Mouse (Mus musculus): Measurements from ENCODE around the gene Rcsd1. TPM values are rescaled to one million over a fixed set of nuclear protein-coding genes. Genes with fewer than 3 reads are reported as not detected.

The Rcsd1 gene
- total and polyA plus RNA-seq, 3 experiments, result 57.2 to 81.5 (median 68.7) TPM

- peak in 1 of 2 experiments; percentile 59 for DNase-seq
- Histone ChIP-seq H3K9ac (ENCODE audit: low read depth, low read length) (peak overlapping the region; percentile 97), H3K79me2 (replicated peaks; ENCODE audit: control insufficient read depth, insufficient read depth, low read length) (peaks cover 2% of the 10 kb centered on the region), H3K4me1 (ENCODE audit: control insufficient read depth, insufficient read depth, low read length) (peaks cover 44% of the 10 kb centered on the region), H3K27me3 (ENCODE audit: control insufficient read depth, insufficient read depth, low read length) (no peaks in the 10 kb centered on the region), H3K27ac (peak overlapping the region; percentile 98), H3K36me3 (ENCODE audit: control insufficient read depth, insufficient read depth, low read length) (peaks cover 32% of the 10 kb centered on the region), H3K4me3 (peak overlapping the region; percentile 86)
- TF ChIP-seq EP300 (IDR thresholded peaks at IDR 0.05; ENCODE audit: insufficient read depth, low read depth, low read length) (0 out of 2 replicates have a peak, but pooled peaks have one; percentile 42), POLR2A (IDR thresholded peaks at IDR 0.05; ENCODE audit: insufficient read depth, low read depth, low read length) (peak; percentile 66), CTCF (IDR thresholded peaks at IDR 0.05) (no peak)
- intact Hi-C loops (cut with DNase I), result loop anchor here (2.0 kb wide), 1 partner anchor 21 kb away; no protein-coding TSS in a partner anchor
- WGBS, result 25% methylated on average over 7 of the region's 7 CpGs
Measured at GRCm38 (mm10) chr1:165705868-165706348, 3.6 kb downstream of the Rcsd1 start.

- Histone ChIP-seq H3K4me1 (ENCODE audit: control insufficient read depth, insufficient read depth, low read length) (peaks cover 49% of the 10 kb centered on the region), H3K27ac (peak overlapping the region; percentile 98), H3K4me3 (peak overlapping the region; percentile 86), H3K9ac (ENCODE audit: low read depth, low read length) (peak overlapping the region; percentile 46), H3K79me2 (replicated peaks; ENCODE audit: control insufficient read depth, insufficient read depth, low read length) (peaks cover 2% of the 10 kb centered on the region), H3K27me3 (ENCODE audit: control insufficient read depth, insufficient read depth, low read length) (no peaks in the 10 kb centered on the region), H3K36me3 (ENCODE audit: control insufficient read depth, insufficient read depth, low read length) (peaks cover 32% of the 10 kb centered on the region)
- DNase-seq, result no peak
- intact Hi-C loops (cut with DNase I), result no loop called here
- TF ChIP-seq CTCF (IDR thresholded peaks at IDR 0.05) (no peak), POLR2A (IDR thresholded peaks at IDR 0.05; ENCODE audit: insufficient read depth, low read depth, low read length) (peak; percentile 13; the same call in 1 of the 2 replicates)
- 24% methylated on average over 6 of the region's 6 CpGs for WGBS
Measured at GRCm38 (mm10) chr1:165705368-165705767, 4.2 kb downstream of the Rcsd1 start.

- peak overlapping the region; percentile 86; the same call in 1 of the 2 replicates for H3K4me3 ChIP-seq
- peaks cover 52% of the 10 kb centered on the region for H3K4me1 ChIP-seq (ENCODE audit: control insufficient read depth, insufficient read depth, low read length)
- peaks cover 36% of the 10 kb centered on the region for H3K36me3 ChIP-seq (ENCODE audit: control insufficient read depth, insufficient read depth, low read length)
- H3K9ac ChIP-seq (ENCODE audit: low read depth, low read length), result peak overlapping the region; percentile 5; the same call in 1 of the 2 replicates
- peak overlapping the region; percentile 98 for H3K27ac ChIP-seq
- TF ChIP-seq CTCF (IDR thresholded peaks at IDR 0.05), result no peak
- no peak for TF ChIP-seq POLR2A (IDR thresholded peaks at IDR 0.05; ENCODE audit: insufficient read depth, low read depth, low read length)
- TF ChIP-seq EP300 (IDR thresholded peaks at IDR 0.05; ENCODE audit: insufficient read depth, low read depth, low read length), result no peak
- peak in 1 of 2 experiments; percentile 23 for DNase-seq
- H3K79me2 ChIP-seq (replicated peaks; ENCODE audit: control insufficient read depth, insufficient read depth, low read length), result peaks cover 2% of the 10 kb centered on the region
- no peaks in the 10 kb centered on the region for H3K27me3 ChIP-seq (ENCODE audit: control insufficient read depth, insufficient read depth, low read length)
- intact Hi-C loops (cut with DNase I), result no loop called here
- 37% methylated on average over 3 of the region's 3 CpGs for whole genome bisulfite sequencing
Measured at GRCm38 (mm10) chr1:165704841-165705240, 4.7 kb downstream of the Rcsd1 start.

- peak overlapping the region; percentile 73 for H3K9ac ChIP-seq (ENCODE audit: low read depth, low read length)
Measured at GRCm38 (mm10) chr1:165702221-165703031, 7.1 kb downstream of the Rcsd1 start.

GRCm38 (mm10) chr1:165701562-165701961 lies 8.0 kb downstream of the Rcsd1 start:
- peak overlapping the region; percentile 89 for H3K27ac ChIP-seq
- intact Hi-C loops (cut with DNase I), result no loop called here
- peaks cover 5% of the 10 kb centered on the region for H3K79me2 ChIP-seq (replicated peaks; ENCODE audit: control insufficient read depth, insufficient read depth, low read length)
- 19% methylated on average over 9 of the region's 9 CpGs for WGBS
- peaks cover 53% of the 10 kb centered on the region for H3K36me3 ChIP-seq (ENCODE audit: control insufficient read depth, insufficient read depth, low read length)
- TF ChIP-seq CTCF (IDR thresholded peaks at IDR 0.05) (no peak), EP300 (IDR thresholded peaks at IDR 0.05; ENCODE audit: insufficient read depth, low read depth, low read length) (no peak), POLR2A (IDR thresholded peaks at IDR 0.05; ENCODE audit: insufficient read depth, low read depth, low read length) (no peak; the same call in 1 of the 2 replicates)
- peak overlapping the region; percentile 38 for H3K4me3 ChIP-seq
- no peaks in the 10 kb centered on the region for H3K27me3 ChIP-seq (ENCODE audit: control insufficient read depth, insufficient read depth, low read length)
- H3K9ac ChIP-seq (ENCODE audit: low read depth, low read length), result peak overlapping the region; percentile 73
- no peak for DNase-seq
- peaks cover 57% of the 10 kb centered on the region for H3K4me1 ChIP-seq (ENCODE audit: control insufficient read depth, insufficient read depth, low read length)

More at GRCm38 (mm10) chr1:165702221-165703031, 7.1 kb downstream of the Rcsd1 start:
- WGBS, result 12% methylated on average over 19 of the region's 19 CpGs
- TF ChIP-seq CTCF (IDR thresholded peaks at IDR 0.05) (no peak), POLR2A (IDR thresholded peaks at IDR 0.05; ENCODE audit: insufficient read depth, low read depth, low read length) (peak; percentile 55), EP300 (IDR thresholded peaks at IDR 0.05; ENCODE audit: insufficient read depth, low read depth, low read length) (no peak)
- DNase-seq, result peak; percentile 71 to 72
- H3K36me3 ChIP-seq (ENCODE audit: control insufficient read depth, insufficient read depth, low read length), result peaks cover 47% of the 10 kb centered on the region
- H3K27me3 ChIP-seq (ENCODE audit: control insufficient read depth, insufficient read depth, low read length), result no peaks in the 10 kb centered on the region
- H3K4me1 ChIP-seq (ENCODE audit: control insufficient read depth, insufficient read depth, low read length), result peaks cover 55% of the 10 kb centered on the region
- intact Hi-C loops (cut with DNase I), result no loop called here
- H3K27ac ChIP-seq, result peak overlapping the region; percentile 89
- H3K4me3 ChIP-seq, result peak overlapping the region; percentile 38
- peaks cover 5% of the 10 kb centered on the region for H3K79me2 ChIP-seq (replicated peaks; ENCODE audit: control insufficient read depth, insufficient read depth, low read length)

Measured in heart, adult 2 months (tissue).